Mouse (Mus musculus): Measurements from ENCODE around the gene Ceacam2. TPM values are rescaled to one million over a fixed set of nuclear protein-coding genes. Genes with fewer than 3 reads are reported as not detected.
"Not testable (repeated sequence)": the region's sequence is repeated elsewhere in the genome, so short reads cannot be mapped to it uniquely, and the experiment has no call there.

Gene Ceacam2
- polyA plus RNA-seq (2012; ENCODE audit: insufficient read depth, insufficient read length, missing spikeins), result not detected in 2 replicates

- H3K27ac ChIP-seq (replicated peaks; ENCODE audit: low read depth, low read length), result peak within 1 kb of the TSS; percentile 37; the same call in 1 of the 2 replicates
- not testable (repeated sequence) for H3K4me1 ChIP-seq (ENCODE audit: control insufficient read depth, insufficient read depth, insufficient read length, low read length); H3K4me3 ChIP-seq (ENCODE audit: insufficient read depth, low read depth, low read length)
Observed at GRCm38 (mm10) chr7:25539376-25539907, at the start of gene Ceacam2. Ceacam2 (minus strand) TSS chr7:25539857.

- Histone ChIP-seq H3K27ac (replicated peaks; ENCODE audit: low read depth, low read length) (no peak overlapping the region), H3K4me1 (ENCODE audit: control insufficient read depth, insufficient read depth, insufficient read length, low read length) (no peaks in the 10 kb centered on the region), H3K4me3 (ENCODE audit: insufficient read depth, low read depth, low read length) (no peak overlapping the region)
Observed at GRCm38 (mm10) chr7:25585351-25586204, 45.9 kb upstream of the Ceacam2 start.

- H3K27ac ChIP-seq (replicated peaks; ENCODE audit: low read depth, low read length), result no peak overlapping the region
- no peaks in the 10 kb centered on the region for H3K4me1 ChIP-seq (ENCODE audit: control insufficient read depth, insufficient read depth, insufficient read length, low read length)
- no peak overlapping the region for H3K4me3 ChIP-seq (ENCODE audit: insufficient read depth, low read depth, low read length)
Observed at GRCm38 (mm10) chr7:25584651-25585050, 45.0 kb upstream of the Ceacam2 start.

- Histone ChIP-seq H3K4me3 (ENCODE audit: insufficient read depth, low read depth, low read length) (no peak overlapping the region), H3K4me1 (ENCODE audit: control insufficient read depth, insufficient read depth, insufficient read length, low read length) (no peaks in the 10 kb centered on the region)
Observed at GRCm38 (mm10) chr7:25582301-25582810, 42.7 kb upstream of the Ceacam2 start.

GRCm38 (mm10) chr7:25579441-25579840 is 39.8 kb upstream of the Ceacam2 start:
- H3K4me3 ChIP-seq (ENCODE audit: insufficient read depth, low read depth, low read length), result no peak overlapping the region
- no peak overlapping the region for H3K27ac ChIP-seq (replicated peaks; ENCODE audit: low read depth, low read length)
- H3K4me1 ChIP-seq (ENCODE audit: control insufficient read depth, insufficient read depth, insufficient read length, low read length), result no peaks in the 10 kb centered on the region

More at GRCm38 (mm10) chr7:25582301-25582810, 42.7 kb upstream of the Ceacam2 start:
- no peak overlapping the region for H3K27ac ChIP-seq (replicated peaks; ENCODE audit: low read depth, low read length)

GRCm38 (mm10) chr7:25576793-25577437 is 37.3 kb upstream of the Ceacam2 start:
- H3K4me1 ChIP-seq (ENCODE audit: control insufficient read depth, insufficient read depth, insufficient read length, low read length); H3K4me3 ChIP-seq (ENCODE audit: insufficient read depth, low read depth, low read length); H3K27ac ChIP-seq (replicated peaks; ENCODE audit: low read depth, low read length): not testable (repeated sequence)

GRCm38 (mm10) chr7:25576308-25576707 is 36.7 kb upstream of the Ceacam2 start:
- H3K27ac ChIP-seq (replicated peaks; ENCODE audit: low read depth, low read length); H3K4me1 ChIP-seq (ENCODE audit: control insufficient read depth, insufficient read depth, insufficient read length, low read length); H3K4me3 ChIP-seq (ENCODE audit: insufficient read depth, low read depth, low read length): not testable (repeated sequence)

GRCm38 (mm10) chr7:25575870-25576269 is 36.2 kb upstream of the Ceacam2 start:
- H3K27ac ChIP-seq (replicated peaks; ENCODE audit: low read depth, low read length), result no peak overlapping the region

GRCm38 (mm10) chr7:25575105-25575504 is 35.4 kb upstream of the Ceacam2 start:
- no peaks in the 10 kb centered on the region for H3K4me1 ChIP-seq (ENCODE audit: control insufficient read depth, insufficient read depth, insufficient read length, low read length)
- no peak overlapping the region for H3K4me3 ChIP-seq (ENCODE audit: insufficient read depth, low read depth, low read length)
- H3K27ac ChIP-seq (replicated peaks; ENCODE audit: low read depth, low read length), result no peak overlapping the region

More at GRCm38 (mm10) chr7:25575870-25576269, 36.2 kb upstream of the Ceacam2 start:
- Histone ChIP-seq H3K4me1 (ENCODE audit: control insufficient read depth, insufficient read depth, insufficient read length, low read length) (no peaks in the 10 kb centered on the region), H3K4me3 (ENCODE audit: insufficient read depth, low read depth, low read length) (no peak overlapping the region)

GRCm38 (mm10) chr7:25573806-25574205 is 34.1 kb upstream of the Ceacam2 start:
- H3K4me1 ChIP-seq (ENCODE audit: control insufficient read depth, insufficient read depth, insufficient read length, low read length); H3K4me3 ChIP-seq (ENCODE audit: insufficient read depth, low read depth, low read length); H3K27ac ChIP-seq (replicated peaks; ENCODE audit: low read depth, low read length): not testable (repeated sequence)

- Histone ChIP-seq H3K4me1 (ENCODE audit: control insufficient read depth, insufficient read depth, insufficient read length, low read length) (no peaks in the 10 kb centered on the region), H3K27ac (replicated peaks; ENCODE audit: low read depth, low read length) (no peak overlapping the region), H3K4me3 (ENCODE audit: insufficient read depth, low read depth, low read length) (no peak overlapping the region)
Observed at GRCm38 (mm10) chr7:25568721-25569120, 29.1 kb upstream of the Ceacam2 start.

- H3K4me3 ChIP-seq (ENCODE audit: insufficient read depth, low read depth, low read length); H3K4me1 ChIP-seq (ENCODE audit: control insufficient read depth, insufficient read depth, insufficient read length, low read length); H3K27ac ChIP-seq (replicated peaks; ENCODE audit: low read depth, low read length): not testable (repeated sequence)
Observed at GRCm38 (mm10) chr7:25541464-25541863, 1.8 kb upstream of the Ceacam2 start.

GRCm38 (mm10) chr7:25539954-25540353 is 297 bp upstream of the Ceacam2 start:
- not testable (repeated sequence) for H3K4me3 ChIP-seq (ENCODE audit: insufficient read depth, low read depth, low read length); H3K4me1 ChIP-seq (ENCODE audit: control insufficient read depth, insufficient read depth, insufficient read length, low read length); H3K27ac ChIP-seq (replicated peaks; ENCODE audit: low read depth, low read length)

- H3K4me1 ChIP-seq (ENCODE audit: control insufficient read depth, insufficient read depth, insufficient read length, low read length), result peaks cover 4% of the 10 kb centered on the region; the same call in 1 of the 2 replicates
- H3K4me3 ChIP-seq (ENCODE audit: insufficient read depth, low read depth, low read length), result peak overlapping the region; percentile 31; the same call in 1 of the 2 replicates
- H3K27ac ChIP-seq (replicated peaks; ENCODE audit: low read depth, low read length), result peak overlapping the region; percentile 81
Observed at GRCm38 (mm10) chr7:25530837-25531236, 8.8 kb downstream of the Ceacam2 start.

- not testable (repeated sequence) for H3K27ac ChIP-seq (replicated peaks; ENCODE audit: low read depth, low read length); H3K4me3 ChIP-seq (ENCODE audit: insufficient read depth, low read depth, low read length); H3K4me1 ChIP-seq (ENCODE audit: control insufficient read depth, insufficient read depth, insufficient read length, low read length)
Observed at GRCm38 (mm10) chr7:25516070-25516777, 23.4 kb downstream of the Ceacam2 start.

Measured in brown adipose tissue, adult 24 weeks (tissue).